Mouse (Mus musculus): Measurements from ENCODE around the gene Hdac10.

Hdac10 gene

DNA sequence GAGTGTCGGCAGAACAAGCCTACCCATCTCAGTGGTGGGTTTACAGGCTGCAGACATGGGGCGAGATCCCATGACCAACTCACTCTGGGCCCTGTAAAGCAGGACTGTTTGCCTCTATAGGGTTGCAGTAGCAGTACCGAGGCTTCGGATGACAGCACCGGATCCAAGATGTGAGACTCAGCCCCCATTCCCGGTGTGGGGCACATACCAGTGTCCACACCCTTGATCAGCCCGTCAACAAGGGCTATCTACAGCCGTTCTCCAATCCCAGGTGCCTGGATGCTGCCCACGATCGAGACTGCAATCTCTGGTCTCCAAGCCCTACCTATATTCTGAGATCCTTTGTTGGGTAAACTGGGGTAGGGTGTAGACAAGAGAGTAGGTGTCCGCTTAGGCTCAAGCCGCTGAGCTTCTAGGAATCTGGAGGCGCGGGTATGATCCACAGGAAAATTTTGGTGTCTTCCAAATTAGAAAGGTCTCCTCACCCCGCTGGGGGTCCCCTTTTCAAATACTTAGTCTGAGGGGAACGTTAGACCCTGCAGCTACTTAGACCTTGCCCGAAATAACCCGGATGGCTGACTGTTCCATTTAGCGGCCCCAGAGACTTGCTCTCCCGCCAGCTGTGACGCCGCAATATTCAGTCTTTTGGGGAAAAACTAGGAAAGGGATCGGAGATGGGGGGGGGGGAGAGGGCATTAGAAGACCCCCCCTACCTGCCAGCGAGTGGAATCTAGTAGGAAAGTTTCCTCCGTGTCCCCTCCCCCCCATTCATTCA lies 20.2 kb upstream of the Hdac10 start:
- in situ Hi-C loops (cut with MboI, MseI), result no loop called here

DNA sequence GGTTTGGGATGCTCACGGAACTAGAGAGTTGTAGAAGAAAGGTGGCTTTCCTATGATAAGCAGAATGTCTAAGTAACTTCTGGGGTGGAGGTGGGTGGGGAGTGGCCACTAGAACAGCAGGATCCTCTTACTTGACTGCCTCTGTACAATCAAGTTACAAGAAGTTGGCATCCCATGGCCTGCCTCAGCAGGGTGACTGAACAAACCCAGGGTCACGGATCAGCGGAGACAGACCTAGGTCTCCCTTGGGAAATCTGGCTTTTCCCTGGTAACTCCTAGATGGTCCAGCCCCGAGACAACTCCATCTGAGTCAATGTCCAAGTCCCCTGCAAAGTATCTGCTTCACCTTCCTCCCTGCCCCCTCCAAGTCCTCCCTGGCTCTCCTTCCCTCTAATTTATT lies 19.4 kb upstream of the Hdac10 start:
- in situ Hi-C loops (cut with MboI, MseI), result no loop called here

DNA sequence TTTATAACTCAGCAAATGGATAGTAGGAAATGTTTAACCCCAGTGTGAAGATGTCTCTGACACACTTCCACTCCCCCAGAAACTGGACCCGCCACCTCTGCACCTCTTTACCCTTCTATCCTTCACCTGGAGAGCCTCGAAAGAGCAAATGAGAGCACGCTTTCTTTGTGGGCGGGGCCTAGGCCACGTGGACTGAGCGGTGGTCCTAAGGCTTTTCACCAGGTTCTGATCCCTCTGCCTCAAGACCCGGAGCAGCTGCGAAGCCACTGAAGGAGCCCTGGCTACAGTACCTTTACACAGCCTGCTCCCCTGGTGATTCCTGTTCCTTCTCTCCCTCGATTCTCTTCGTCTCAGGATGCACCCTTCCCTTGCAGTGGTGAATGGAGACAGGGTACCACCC lies 19.0 kb upstream of the Hdac10 start:
- in situ Hi-C loops (cut with MboI, MseI), result no loop called here

DNA sequence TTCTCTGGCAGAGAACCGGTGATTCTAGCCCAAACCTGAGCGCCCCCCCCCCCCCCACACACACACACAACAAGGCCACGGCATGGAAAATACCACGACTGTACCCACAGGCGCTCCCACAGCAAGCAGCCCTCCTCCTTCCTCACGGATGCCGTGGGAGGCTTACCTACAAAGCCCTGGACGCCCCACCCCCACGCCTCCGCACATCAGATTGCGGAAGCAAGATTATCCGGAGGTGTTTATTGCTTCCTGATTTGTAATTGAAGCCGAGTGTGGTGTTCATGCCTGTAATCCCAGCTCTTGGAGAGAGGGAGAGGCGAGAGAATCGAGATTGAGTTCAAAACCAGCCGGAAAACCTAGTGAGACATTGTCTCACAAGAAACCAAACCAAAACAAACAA lies 18.5 kb upstream of the Hdac10 start:
- in situ Hi-C loops (cut with MboI, MseI), result no loop called here

DNA sequence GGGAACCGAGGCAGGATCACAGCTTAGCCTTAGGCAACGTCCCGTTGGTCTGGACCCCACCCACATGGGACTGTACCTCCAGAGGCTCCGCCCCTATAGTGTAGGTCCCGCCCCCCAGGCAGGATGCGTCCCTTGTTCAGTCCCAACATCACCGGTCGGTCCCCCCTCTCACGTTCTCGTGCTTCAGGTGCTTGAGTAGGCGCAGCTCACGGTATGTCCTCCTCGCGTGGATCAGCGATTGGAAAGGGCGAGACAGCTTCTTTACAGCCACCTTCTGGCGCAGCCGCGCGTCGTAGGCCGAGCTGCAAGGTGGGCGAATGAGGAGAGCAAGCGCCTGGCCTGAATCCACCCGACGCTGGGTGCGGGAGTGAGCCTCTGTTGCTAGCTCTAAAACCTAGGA lies 18.0 kb upstream of the Hdac10 start:
- in situ Hi-C loops (cut with MboI, MseI), result no loop called here

DNA sequence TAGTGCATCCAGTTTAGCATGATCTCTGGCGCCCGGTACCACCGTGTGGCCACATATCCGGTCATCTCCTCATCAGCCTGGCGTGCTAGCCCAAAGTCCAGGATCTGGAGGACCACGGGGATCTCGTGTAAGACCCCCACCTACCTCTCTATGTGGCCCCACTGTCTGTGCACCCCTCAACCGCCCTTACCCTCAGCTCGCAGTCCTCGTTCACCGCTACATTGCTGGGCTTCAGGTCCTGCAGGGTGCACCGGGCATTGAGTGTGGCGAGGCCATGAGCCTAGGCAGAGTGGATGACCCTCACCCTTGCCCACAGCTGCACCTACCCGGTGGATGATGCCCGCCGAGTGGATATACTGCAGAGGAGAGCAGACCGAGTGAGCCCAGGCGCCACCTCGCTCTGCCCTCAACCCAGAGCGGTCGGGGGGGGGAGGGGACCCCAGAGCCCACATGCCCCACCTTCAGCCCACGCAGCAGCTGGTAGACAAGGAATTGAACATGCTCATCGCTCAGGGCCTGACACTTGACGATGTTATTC lies 17.4 kb upstream of the Hdac10 start:
- in situ Hi-C loops (cut with MboI, MseI), result no loop called here

DNA sequence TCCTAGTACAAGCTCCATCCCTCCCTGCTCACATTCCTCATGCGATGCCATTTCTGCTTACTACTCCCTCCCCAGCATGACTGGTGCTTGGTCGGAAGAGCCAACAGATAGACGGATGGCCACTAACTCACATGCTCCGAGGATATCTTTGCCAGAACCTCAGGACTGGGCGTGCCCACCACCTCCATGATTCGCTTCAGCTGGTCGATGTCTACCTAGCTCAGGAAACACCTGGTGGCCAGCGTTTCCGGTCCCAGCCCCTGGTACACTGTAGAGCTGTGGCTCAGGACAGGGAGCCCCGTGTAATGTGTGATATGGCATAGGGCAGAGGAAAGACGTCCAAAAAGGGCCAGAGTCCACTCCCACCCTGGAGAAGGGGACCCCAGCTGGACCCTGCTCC lies 16.5 kb upstream of the Hdac10 start:
- in situ Hi-C loops (cut with MboI, MseI), result no loop called here

DNA sequence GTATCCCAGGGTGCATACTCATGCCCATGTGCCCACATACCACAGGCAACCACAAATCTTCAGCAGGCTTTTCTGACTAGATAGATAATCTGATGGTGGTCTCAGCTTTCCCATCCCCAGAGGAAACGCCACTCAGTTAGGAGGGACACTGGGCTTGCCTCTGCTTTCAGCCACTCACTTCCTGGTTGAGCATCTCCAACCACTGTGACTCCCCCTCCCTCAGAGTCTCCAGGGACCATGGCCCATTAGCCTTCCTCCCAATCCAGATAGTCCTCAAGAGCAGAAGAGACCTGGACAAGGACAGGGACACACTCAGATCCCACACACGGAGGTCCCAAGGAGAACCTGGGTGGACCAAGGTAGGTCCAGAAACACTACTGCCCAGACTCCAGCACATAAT lies 14.6 kb upstream of the Hdac10 start:
- in situ Hi-C loops (cut with MboI, MseI), result no loop called here

DNA sequence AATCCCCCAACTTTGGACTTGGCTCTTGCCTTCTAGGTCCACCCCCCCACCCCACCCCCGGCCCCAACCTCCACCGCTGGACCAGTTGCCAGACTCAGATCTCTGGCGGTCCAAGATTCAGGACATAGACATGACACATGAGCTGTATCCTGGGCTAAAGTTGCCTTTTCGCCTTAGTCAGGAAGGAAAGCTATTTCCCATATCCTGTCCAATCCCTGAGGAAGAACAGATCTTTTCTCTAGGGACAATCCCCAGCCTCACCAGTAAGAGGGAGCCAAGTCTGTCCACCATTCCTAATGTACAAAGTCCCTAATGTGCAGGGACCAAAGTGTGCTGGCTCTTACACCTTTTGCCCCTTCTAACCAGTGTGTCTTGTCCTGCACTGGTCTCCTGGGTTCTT lies 13.4 kb upstream of the Hdac10 start:
- in situ Hi-C loops (cut with MboI, MseI), result no loop called here

DNA sequence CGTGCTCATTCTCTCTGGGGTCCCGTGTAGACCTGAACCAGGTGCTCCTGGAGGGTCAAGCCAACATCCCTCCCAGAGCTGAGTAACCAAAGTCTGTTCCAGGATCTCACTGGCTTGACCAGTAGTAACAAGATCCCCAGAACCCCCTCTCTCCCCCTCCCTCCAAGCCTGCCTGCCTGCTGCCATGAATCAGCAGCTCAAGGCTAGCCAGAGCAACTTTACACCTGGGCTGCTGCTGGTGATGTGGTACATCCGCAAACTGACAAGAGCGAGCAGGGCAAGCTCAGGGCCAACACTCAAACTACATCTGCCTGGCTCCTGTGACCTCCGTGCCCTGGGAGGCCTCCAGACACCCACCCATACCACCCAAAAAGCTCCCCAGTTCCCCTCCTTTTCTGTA lies 12.9 kb upstream of the Hdac10 start:
- in situ Hi-C loops (cut with MboI, MseI), result no loop called here

DNA sequence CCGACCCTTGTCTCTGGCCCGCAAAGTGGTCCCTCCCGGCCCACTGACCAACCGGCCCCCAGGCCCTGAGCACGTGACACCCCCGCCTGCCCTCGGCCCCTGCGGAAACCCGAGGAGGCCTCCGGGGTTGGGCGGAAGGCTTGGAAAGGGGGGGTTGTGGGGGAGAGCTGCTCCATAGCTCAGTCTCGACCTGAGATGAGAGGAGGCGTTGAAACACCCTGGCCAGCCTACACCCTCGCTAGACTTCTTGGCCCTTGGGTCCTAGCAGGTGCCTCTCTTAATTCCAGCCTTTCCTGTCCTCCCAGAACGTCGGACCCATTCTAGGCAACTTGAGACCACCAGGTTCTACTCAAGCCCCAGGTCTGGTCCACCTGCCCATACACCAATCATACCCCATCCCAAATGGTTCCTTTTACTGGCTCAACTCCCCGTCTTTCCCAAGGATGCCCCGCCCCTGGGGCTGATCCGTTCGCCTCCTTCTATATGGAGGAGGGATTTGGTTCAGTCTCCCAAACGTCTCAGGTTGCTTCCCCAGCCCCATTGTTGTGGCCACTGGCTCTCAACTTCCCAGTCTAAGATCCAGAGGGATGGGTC lies 12.3 kb upstream of the Hdac10 start, which contains the start of gene Mapk12:
Gene Mapk12, minus strand, starts transcription at position 45 of the 594 bp plus-strand sequence.
- in situ Hi-C loops (cut with MboI, MseI), result no loop called here

DNA sequence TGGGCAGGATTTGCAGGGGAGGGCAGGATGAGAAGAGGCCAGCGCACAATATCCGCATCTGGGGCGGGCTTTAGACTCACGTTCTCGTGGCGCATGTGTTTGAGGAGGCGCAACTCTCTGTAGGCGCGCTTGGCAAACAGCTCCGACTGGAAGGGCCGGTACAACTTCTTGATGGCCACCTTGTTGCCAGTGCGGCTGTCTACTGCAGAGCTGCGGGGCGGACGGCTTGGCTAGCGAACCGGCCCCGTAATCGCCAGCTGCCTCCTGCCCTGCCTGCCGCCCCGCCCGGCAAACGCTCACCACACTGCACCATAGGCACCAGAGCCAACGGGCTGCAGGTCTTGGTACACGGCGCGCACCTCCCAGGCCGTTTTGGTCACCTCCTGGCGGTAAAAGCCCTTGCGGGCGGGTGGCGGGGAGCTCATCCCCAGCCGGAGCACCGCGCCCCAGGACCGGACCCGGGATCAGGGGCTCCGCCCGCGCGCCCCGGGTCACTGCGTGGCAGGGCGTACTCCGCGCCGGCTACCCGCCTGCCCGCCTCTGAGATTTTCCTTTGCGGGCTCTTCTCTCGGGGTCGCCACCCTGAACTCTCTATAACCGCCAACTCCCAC lies 11.7 kb upstream of the Hdac10 start:
- in situ Hi-C loops (cut with MboI, MseI), result no loop called here

DNA sequence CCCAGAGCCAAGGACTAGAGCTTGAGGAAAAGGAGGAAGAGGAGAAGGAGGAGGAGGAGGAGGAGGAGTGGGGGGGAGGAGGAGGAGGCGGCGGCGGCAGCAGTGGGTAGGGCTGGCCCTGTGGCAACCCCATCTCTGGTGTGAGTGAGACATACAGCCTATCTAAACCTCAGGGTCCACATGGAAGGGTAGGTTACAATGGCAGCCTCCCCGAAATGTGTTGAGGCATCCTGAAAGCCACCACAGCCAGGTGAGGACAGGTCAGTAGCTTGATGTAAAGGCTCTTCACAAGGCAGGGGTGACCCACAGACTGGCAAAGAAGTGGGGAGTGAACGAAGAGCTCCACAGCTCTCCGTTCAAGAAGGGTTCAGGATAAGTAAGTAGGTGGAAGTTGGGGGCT lies 10.0 kb upstream of the Hdac10 start:
- in situ Hi-C loops (cut with MboI, MseI), result no loop called here

DNA sequence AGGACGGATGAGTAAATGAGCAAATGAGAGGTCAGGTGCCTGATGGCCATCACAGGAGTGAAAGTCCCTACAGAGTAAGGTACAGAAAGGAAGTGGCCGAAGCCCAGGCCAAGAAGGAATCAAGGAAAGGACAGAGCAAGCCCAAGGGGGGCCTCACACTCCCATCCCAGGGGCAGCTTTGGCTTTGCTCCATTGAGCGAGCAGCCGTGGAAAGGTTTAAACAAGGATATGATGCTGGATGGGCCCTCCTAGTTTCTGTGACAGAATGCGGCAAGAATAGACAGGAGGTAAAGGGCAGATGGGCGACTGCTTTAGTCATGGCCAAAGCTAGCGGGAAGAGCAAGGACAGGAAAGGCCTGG lies 9.5 kb upstream of the Hdac10 start:
- in situ Hi-C loops (cut with MboI, MseI), result no loop called here

DNA sequence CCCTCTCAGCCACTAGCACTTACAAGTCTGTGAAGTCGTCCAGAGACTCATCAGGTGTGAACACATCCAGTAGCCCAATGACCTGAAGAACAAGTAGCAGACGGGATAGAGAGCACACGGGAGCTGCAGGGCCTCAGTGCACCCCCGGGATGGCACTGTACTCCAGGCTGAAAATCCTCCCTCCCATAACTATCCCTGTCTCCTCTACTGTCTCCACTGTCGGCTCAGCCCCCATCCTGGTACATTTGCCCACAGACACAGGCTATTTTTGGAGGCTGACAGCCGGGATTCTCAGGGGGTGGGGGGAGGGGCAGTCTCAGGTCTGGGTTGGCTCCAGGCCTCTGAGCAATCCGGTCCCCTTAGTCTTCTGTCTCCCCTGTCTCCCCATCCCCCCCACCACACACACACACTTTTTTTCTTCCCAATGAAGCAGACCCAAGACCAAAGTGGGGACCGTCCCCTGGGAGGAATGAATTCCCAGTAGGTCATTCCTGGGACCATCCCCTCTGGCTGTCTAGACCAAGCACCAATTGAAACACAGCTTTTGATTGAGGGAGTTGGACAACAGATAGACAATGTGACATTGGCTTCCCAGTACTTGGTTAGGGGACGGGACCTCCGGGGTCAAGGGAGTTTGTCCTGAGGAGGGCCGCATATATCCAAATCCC lies 9.0 kb upstream of the Hdac10 start:
- in situ Hi-C loops (cut with MboI, MseI), result no loop called here

DNA sequence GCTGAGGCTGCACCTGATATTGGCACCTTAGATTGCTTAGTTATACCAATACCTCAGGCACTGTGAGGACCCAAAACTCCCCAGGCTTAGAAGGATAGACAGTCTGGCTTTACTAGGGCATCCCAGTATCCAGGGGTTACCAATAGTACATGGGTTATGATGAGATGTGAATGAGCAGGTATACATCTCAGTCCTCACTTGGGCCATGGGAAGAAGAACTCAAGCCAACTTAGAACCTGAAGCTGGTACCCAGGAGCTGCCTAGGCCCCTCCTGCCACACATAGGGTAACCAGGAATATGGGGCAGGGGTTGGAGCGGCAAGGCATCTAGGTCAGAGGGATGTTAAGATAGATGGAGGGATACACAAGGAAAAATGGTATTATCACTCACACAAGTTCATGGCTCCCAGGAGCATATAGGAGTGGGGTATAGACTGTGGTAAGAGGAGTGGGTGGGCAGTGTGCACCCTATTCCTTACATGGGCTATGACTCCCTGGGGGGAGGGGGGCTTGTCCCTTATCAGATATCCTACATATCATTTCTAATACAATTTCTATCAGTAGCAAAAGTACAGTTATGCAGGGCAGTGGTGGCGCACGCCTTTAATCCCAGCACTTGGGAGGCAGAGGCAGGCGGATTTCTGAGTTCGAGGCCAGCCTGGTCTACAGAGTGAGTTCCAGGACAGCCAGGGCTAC lies 8.1 kb upstream of the Hdac10 start:
- in situ Hi-C loops (cut with MboI, MseI), result no loop called here

DNA sequence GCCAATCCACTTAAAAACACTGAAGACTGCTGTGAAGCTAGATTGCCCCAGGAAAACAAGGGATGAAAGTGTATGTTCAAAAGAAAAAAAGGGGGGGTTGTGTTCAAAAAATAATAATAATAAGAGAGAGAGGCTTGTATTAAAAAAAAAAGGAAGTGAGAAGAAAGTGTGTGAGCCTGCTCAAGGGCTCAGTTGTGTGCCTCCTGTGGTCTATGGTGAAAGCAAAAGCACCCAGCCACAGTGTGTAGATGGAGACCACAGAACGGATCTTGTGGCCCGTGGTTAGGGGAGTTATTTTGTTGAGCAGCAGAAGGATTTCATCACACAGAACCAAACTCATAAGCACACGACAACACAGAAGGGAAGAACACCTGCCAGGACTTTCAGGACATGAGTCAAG lies 2.8 kb upstream of the Hdac10 start:
- in situ Hi-C loops (cut with MboI, MseI), result no loop called here

DNA sequence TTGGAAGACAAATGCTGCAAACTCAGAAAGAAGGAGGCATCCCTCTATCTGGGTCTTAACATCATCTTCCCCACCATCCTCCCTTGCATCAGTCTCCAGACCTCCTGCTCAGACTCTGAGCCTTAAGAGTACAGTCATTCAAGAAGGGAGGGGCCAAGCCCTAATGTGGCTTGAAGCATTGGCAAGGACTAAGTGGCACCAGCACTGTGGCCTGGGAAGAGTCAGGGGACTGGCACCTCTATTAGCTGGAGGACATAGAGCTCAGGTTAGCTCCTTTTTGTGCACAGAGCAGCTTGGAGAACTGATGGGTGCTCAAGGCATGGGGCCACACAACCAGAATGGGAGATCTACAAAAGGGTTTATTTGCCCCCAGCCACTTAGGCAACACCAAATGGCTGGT lies 1.7 kb upstream of the Hdac10 start:
- in situ Hi-C loops (cut with MboI, MseI), result no loop called here

DNA sequence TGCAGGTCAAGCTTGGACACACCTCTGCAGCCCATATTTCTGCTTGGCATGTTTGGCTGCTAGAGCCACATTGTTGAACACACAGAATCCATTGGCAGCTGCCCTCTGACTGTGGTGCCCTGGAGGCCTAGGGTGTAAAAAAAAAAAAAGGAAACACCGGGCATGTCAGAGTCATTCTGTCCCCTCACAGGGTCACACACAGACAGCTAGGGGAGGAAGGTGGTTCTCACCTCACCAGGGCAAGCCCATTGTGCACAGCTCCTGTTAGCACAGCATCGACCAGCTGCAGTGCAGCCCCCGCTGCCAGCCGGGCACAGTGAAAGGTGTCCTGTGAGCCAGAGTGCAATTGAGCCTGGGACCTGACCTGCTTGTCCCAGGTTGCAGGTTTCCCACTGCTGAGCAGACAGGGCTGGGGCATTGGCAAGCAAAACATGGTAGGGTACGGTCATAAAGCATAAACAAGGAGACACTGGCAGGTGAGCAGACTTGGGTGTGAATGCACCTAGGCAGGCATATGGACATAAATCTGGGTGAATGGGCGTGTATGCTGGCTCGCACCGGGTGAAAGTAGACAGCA lies 1.0 kb downstream of the Hdac10 start:
- in situ Hi-C loops (cut with MboI, MseI), result loop anchor here in 1 of 2 experiments (5.0 kb wide), 1 partner anchor 85 kb away; the partner anchor contains the start of gene Ppp6r2

DNA sequence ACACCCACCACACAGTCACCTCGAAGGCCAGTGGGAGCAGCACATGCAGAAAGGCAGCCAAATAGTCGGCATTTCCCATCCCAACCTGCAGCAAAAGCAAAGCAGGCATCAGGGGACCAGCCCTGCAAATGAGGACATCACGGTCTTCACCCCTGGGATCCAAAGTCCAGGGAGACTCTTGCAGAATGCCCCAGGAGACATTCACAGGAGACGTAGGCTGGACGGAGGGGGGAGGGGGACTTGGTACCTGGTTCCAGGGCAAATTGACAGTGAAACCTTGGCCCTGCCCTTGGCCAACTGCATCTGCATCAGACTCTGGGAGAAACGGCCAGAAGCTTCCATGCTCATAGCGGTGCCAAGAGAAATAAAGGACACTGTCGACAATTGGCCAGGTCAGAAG lies 1.9 kb downstream of the Hdac10 start:
- in situ Hi-C loops (cut with MboI, MseI), result loop anchor here in 1 of 2 experiments (5.0 kb wide), 1 partner anchor 86 kb away; the partner anchor contains the start of gene Ppp6r2

DNA sequence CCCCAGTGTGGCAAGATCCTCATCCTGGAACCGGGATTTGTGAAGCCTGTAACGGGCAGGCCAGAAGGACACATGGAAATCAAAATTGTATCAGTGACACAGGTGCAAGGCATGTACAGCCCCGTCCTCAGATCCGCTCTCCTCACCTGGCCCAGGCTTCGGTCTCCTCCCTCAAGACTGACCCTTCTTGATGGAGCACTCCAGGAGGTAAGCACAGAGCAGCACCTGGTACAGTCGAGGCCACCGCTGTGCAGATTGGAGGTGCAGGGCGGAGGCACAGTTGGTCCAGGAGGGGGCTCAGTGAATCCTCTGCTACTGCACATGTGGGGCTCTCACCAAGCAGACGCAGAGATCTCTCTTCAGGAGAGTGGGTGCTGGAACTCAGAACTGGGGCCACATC lies 3.1 kb downstream of the Hdac10 start:
- in situ Hi-C loops (cut with MboI, MseI), result loop anchor here in 1 of 2 experiments (5.0 kb wide), 1 partner anchor 87 kb away; the partner anchor contains the start of gene Ppp6r2

Measured in T-helper 17 cell (primary cell).